Mouse (Mus musculus) small intestine, adult 2 months (tissue): ENCODE measurements at regions not wholly inside any gene's neighbourhood (a gene's known extent, or its start where the extent isn't known, plus 50 kb on each side); places are given as distances from the start of the nearest gene placed in this dataset.

Source experiments
- H3K27ac ChIP-seq: fragments of 200-500 bp; 2 replicates; pipeline ENCODE4 v1.5.1; 2012; ENCODE audit warnings: low read depth, low read length, control low read depth, inconsistent platforms; ENCODE audit not compliant: insufficient read depth
- H3K27me3 ChIP-seq: fragments of 200-500 bp; 2 replicates; pipeline ENCODE4 v1.6.1; 2012; ENCODE audit warnings: mild to moderate bottlenecking, moderate library complexity, low read length, inconsistent platforms; ENCODE audit not compliant: control insufficient read depth, insufficient read depth
- H3K36me3 ChIP-seq: fragments of 200-500 bp; 2 replicates; pipeline ENCODE4 v1.6.1; 2012; ENCODE audit warnings: mild to moderate bottlenecking, low read length, control low read depth, inconsistent platforms; ENCODE audit not compliant: control insufficient read depth, insufficient read depth
- H3K4me1 ChIP-seq: fragments of 200-500 bp; 2 replicates; pipeline ENCODE4 v1.6.1; 2012; ENCODE audit warnings: low read length, inconsistent platforms, mixed read lengths; ENCODE audit not compliant: control insufficient read depth, insufficient read depth, insufficient read length
- H3K4me3 ChIP-seq: fragments of 200-500 bp; 2 replicates; pipeline ENCODE4 v1.5.1; 2012; ENCODE audit warnings: low read depth, mild to moderate bottlenecking, control low read depth, inconsistent platforms, low read length, moderate library complexity
- CTCF ChIP-seq: fragments of 200-500 bp; IDR thresholded peaks from 2 replicates; pipeline ENCODE4 v1.5.1; 2012; ENCODE audit warnings: low read depth, mild to moderate bottlenecking, control low read depth, inconsistent platforms, low read length, moderate library complexity, mixed read lengths; ENCODE audit not compliant: insufficient replicate concordance, insufficient read length; ENCODE audit errors: extremely low read depth
- POLR2A ChIP-seq: fragments of 200-500 bp; IDR thresholded peaks from 2 replicates; pipeline ENCODE4 v1.6.1; 2012; ENCODE audit warnings: low read depth, mild to moderate bottlenecking, control low read depth, inconsistent platforms, low read length, moderate library complexity
- WGBS: fragments of 180-500 bp; shearing (Covaris S2); methylation state at CpG from one replicate; pipeline ENCODE4 v1.1.7; 2018; 5-methylcytosine and 5-hydroxymethylcytosine counted together

DNA sequence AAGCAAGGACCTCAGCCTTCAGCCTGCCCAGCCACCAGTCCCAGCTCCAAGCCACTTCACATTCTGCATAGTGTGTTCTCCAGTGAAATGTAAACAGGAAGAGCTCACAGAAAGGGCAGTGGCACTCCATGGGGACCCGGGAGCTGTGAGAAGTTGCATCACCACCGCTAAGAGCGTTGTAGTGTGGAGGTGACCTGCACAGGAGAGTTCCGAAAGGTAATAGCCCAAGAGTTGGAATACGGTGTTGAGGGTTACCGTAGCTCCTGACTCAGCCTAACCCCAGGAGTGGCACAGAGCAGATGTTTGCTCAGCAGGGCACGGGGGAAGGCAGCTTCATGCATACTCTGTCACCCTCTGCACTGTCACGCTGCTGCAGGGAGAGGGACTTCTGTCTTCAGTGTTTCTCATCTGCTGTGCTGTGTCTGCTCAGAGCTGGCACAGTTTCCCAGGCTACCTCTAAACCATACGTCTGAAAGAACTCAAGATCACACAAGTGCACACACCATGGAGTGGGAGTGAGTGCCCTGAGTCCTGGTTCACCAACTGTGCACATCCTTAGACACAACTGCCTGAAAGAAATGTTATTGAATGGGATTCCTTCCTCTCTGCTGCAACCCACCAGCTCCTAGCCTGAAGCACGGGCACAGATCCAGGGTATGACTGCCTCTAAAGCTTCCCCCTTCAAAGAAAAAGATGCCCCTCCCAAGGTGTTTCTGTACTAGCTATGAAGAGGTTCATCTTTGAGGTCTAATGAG lies 218.1 kb upstream of the Ccdc122 start:
- Histone ChIP-seq H3K27me3 (no peaks in the 10 kb centered on the region), H3K4me1 (peaks cover 41% of the 10 kb centered on the region), H3K27ac (peak overlapping the region; percentile 60), H3K36me3 (no peaks in the 10 kb centered on the region), H3K4me3 (no peak overlapping the region)
- 25% methylated on average over 10 of the region's 10 CpGs for WGBS
- no peak; the same call in 1 of the 2 replicates for TF ChIP-seq CTCF
- no peak for TF ChIP-seq POLR2A

DNA sequence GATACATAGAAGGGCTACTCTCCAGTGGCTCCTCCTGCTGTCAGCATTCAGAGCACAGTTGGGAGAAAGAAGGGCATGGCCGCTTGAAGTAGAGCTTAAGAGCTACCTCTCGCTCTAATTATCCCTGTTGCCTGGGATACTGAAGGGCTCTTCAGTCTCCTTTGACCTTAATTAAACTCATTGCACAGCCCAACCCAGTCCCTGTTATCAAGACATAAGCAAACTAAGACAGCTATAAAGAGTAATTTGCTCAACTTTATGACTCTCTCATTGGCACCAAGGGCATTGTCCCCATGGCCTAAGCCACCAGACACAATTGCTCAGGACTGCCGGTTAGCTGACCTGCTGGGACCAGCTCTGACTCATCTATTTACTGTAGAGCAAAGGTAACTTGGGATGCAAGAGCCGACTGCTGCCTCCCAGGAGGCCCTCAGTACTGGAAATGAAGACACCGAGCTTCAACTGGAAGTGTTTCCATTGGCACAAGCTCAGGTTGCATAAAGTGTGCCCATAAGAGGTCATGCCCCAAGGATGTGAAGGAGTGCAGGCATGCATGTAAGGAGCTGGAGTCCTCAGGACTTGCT lies 219.3 kb upstream of the Ccdc122 start:
- Histone ChIP-seq H3K4me1 (peaks cover 37% of the 10 kb centered on the region), H3K27ac (peak overlapping the region; percentile 73), H3K36me3 (no peaks in the 10 kb centered on the region), H3K27me3 (no peaks in the 10 kb centered on the region), H3K4me3 (no peak overlapping the region)
- 26% methylated on average over 5 of the region's 5 CpGs for WGBS
- TF ChIP-seq POLR2A (no peak), CTCF (peak; percentile 31; the same call in 1 of the 2 replicates)

DNA sequence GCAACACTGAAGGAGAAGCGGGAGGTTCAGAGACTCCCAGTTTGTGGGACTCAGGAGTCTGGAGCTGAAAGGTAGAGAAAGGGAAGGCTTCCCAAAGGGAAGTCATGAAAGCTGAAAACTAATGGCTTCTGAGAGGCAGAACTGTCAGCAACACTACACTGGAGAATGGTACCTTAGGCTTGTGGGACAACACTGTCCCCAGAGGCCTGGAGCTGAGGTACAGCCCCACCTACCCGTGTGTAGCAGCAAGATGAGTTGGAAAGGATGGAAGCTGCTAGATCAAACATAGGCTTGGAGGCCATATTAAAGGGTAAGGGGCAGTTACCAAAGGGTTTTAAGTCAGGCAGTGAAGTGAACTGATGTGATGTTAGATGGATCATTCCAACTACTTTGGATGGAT lies 219.9 kb upstream of the Ccdc122 start:
- Histone ChIP-seq H3K4me3 (no peak overlapping the region), H3K4me1 (peaks cover 35% of the 10 kb centered on the region), H3K27ac (peak overlapping the region; percentile 50), H3K36me3 (no peaks in the 10 kb centered on the region), H3K27me3 (no peaks in the 10 kb centered on the region)
- no peak for TF ChIP-seq POLR2A
- peak; percentile 15; the same call in 1 of the 2 replicates for TF ChIP-seq CTCF
- WGBS, result 60% methylated on average over 2 of the region's 2 CpGs

DNA sequence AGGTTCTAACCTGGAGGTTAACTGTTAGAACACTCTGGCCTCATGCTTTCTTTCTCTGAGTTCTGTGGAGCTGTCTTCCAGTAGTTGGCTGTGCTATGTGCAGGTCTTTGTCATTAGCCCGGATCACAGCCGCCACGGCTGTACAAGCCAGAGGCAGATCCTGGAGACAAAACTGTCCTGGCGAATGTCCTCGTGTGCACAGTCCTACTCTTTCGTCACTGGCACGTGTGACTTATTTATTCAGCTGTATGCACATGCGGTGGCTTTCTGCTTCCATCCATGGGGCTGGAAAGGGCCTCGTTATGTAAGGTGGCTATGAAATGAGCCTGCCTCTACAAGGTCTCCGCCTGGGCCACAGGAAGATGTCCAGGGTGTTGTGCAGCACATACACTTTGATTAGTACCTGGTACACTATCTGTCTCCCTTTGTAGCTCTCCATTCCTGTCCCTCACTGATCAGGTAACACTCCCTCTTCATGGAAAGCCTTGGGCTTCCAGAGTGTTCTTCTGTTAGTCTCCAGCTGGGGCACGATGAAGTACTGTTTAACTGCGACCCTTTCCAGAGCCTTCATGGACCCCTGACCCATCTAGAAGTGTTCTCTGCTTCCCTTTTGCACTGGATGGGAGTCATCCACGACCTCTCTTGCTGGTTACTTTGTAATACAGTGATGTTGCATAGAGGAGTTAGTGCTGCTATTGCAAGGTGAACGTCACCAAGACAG lies 224.3 kb upstream of the Ccdc122 start:
- TF ChIP-seq POLR2A, result no peak
- TF ChIP-seq CTCF, result no peak
- no peak overlapping the region for H3K4me3 ChIP-seq
- H3K27me3 ChIP-seq, result no peaks in the 10 kb centered on the region
- no peak overlapping the region for H3K27ac ChIP-seq
- H3K36me3 ChIP-seq, result no peaks in the 10 kb centered on the region
- 58% methylated on average over 14 of the region's 14 CpGs for WGBS
- H3K4me1 ChIP-seq, result peaks cover 8% of the 10 kb centered on the region; the same call in 1 of the 2 replicates

DNA sequence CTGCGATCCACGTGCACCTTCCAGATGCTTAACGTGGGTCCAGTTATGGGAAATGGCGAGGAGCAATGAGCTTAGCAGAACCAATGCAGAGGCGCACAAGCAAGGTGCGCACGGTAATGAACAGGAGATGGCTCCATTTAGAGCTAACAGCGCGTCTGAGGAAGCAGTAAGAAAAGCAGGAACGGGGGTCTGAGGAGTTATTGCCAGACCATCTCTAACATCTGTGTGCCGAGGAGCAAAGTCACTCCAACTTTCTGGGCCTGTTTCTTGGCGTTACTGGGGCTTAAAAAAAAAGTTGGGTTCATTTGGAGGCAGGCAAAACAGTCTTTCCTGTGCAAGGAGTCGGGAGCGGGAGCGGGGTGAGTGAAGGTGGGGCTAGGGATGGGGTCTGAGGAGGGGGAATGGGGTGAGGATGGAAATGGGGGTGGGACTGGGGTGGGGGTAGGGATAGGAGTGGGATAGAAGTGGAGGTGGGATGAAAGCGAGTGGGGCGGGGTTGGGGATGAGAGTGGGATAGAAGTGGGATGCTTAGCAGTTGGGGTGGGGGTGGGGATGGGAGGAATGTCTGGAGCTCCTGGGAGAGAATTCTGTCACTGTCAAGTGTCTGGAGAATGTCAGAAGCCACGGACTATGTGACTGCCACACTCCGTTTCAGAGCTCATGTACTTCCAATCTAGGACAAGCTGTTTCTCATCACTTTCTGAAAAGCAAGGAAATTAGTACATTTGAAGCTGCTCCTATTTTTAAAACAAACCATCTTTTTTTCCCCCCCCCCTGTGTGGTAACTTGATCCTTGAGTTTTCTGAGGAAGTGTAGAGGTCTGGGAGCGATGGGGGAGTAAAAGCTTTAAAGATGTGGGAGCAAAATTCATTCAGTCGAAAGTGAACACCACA lies 225.6 kb upstream of the Ccdc122 start:
- H3K27me3 ChIP-seq, result no peaks in the 10 kb centered on the region
- H3K36me3 ChIP-seq, result no peaks in the 10 kb centered on the region
- no peak overlapping the region for H3K4me3 ChIP-seq
- WGBS, result 83% methylated on average over 21 of the region's 21 CpGs
- no peak overlapping the region for H3K27ac ChIP-seq
- H3K4me1 ChIP-seq, result no peaks in the 10 kb centered on the region
- TF ChIP-seq POLR2A, result no peak
- TF ChIP-seq CTCF, result no peak

DNA sequence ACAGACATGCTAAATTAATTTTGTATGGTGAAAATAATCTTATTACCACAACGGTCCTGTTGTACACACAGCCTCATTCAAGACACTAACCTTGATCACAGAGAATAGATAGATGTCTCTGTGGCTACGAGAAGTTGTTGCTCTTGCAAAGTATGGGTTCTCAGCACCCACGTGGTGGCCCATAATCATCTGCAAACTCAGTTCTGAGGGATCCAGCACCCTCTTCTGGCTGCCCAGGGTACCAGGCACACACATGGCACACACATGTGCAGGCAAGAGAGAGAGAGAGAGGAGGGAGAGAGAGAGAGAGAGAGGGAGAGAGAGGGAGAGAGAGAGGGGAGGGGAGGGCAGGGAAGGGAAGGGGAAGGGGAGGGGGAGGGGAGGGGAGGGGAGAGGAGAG lies 226.5 kb upstream of the Ccdc122 start:
- no peak overlapping the region for H3K4me3 ChIP-seq
- no peaks in the 10 kb centered on the region for H3K27me3 ChIP-seq
- TF ChIP-seq POLR2A (no peak), CTCF (no peak)
- H3K27ac ChIP-seq, result no peak overlapping the region
- H3K4me1 ChIP-seq, result peaks cover 7% of the 10 kb centered on the region; the same call in 1 of the 2 replicates
- WGBS, result 94% methylated on average over 3 of the region's 3 CpGs
- no peaks in the 10 kb centered on the region for H3K36me3 ChIP-seq
